Mouse (Mus musculus): ENCODE results near the gene Vmn1r170.
"Not testable (repeated sequence)": the region's sequence is repeated elsewhere in the genome, so short reads cannot be mapped to it uniquely, and the experiment has no call there.

Gene Vmn1r170

GRCm38 (mm10) chr7:23605875-23606274 is at the start of gene Vmn1r170:
Gene Vmn1r170 (plus strand): TSS chr7:23606175.
- TF ChIP-seq GATA4 (IDR thresholded peaks at IDR 0.05; ENCODE audit: insufficient replicate concordance, low read length), result not testable (repeated sequence)

GRCm38 (mm10) chr7:23575226-23575625 is 30.7 kb upstream of the Vmn1r170 start, which contains the start of gene Vmn1r169:
Gene Vmn1r169 (plus strand): TSS chr7:23575526.
- not testable (repeated sequence) for TF ChIP-seq GATA4 (IDR thresholded peaks at IDR 0.05; ENCODE audit: insufficient replicate concordance, low read length)

- no peak for TF ChIP-seq GATA4 (IDR thresholded peaks at IDR 0.05; ENCODE audit: insufficient replicate concordance, low read length)
Observed at GRCm38 (mm10) chr7:23630422-23630821, 24.4 kb downstream of the Vmn1r170 start, which contains the start of gene Vmn1r171. Gene Vmn1r171 (plus strand): TSS chr7:23630722.
